Mouse (Mus musculus): ENCODE data around the gene Patj. TPM values are rescaled to one million over a fixed set of nuclear protein-coding genes. Genes with fewer than 3 reads are reported as not detected.
A peak's percentile ranks its signal among the peaks of the same experiment; 100 is the strongest.

Gene Patj
- 17.7 and 24.0 TPM in 2 replicates for total RNA-seq (2012; rRNA removed)

DNA sequence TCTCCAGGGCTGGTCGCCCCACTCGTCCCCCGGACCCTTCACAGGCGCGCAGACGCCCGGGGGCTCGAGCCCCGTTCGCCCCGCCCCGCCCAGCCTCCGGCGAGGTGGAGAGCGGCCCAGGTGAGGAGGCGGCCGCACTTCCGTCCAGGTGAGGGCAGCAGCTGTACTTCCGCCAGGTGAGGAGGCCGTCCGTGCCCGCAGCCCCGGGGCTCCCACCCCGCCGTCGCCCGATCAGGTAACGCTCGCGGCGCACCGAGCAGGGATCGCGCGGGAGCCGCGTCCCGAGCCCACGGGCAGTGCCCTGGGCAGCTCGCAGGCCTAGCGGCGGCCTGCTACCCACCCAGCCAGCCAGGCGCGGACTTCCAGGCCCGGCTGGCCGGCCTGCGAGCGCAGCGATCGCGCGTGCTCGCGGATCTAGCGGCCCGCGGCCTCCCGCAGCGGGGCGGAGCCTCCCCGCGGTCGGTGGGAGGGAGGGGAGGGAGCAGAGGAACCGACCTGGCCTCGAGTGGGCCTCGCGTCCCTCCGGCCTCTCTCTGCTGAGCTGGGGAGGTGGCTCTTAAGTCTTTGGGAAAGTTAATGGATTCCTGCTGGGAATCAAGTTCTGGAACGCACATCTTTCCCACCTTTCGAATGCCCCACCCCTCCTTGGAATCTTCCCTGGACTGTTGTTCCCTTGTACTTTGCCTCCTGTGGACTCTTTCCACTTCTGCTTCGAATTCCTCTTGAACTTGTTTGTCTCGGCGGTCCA lies at the start of gene Patj:
Patj (plus strand) TSS at position 96 of the 748 bp plus-strand sequence.
- in situ Hi-C loops (cut with MboI; ENCODE audit: low sequenced_read_pairs in 2 of 2, unreplicated experiment in 2 of 2), result no loop called here
- TF ChIP-seq ZNF384 (IDR thresholded peaks at IDR 0.05; ENCODE audit: low read depth, low read length) (no peak), ZC3H11A (IDR thresholded peaks at IDR 0.05; ENCODE audit: borderline replicate concordance, low read depth, low read length) (no peak), MAFK (IDR thresholded peaks at IDR 0.05; ENCODE audit: insufficient read depth, low read depth, low read length) (no peak), CHD2 (IDR thresholded peaks at IDR 0.05; ENCODE audit: low read depth, low read length) (no peak), HCFC1 (IDR thresholded peaks at IDR 0.05; ENCODE audit: borderline replicate concordance, insufficient read depth, low read length) (no peak)
- DNase-seq (ENCODE audit: low read depth, low spot score), result peak; percentile 60
- Histone ChIP-seq H3K27ac (ENCODE audit: insufficient read depth, low read depth, low read length, poor library complexity, severe bottlenecking) (peak within 1 kb of the TSS; percentile 45; the same call in 1 of the 2 replicates), H3K4me3 (ENCODE audit: insufficient read depth in 1 of 2, low read depth in 1 of 2, low read length in 2 of 2, poor library complexity in 1 of 2, severe bottlenecking in 1 of 2) (peak within 1 kb of the TSS; percentile 58 to 85), H3K4me1 (ENCODE audit: control insufficient read depth in 2 of 2, insufficient read depth in 2 of 2, low read length in 2 of 2, poor library complexity in 1 of 2) (no peaks in the 10 kb centered on the region), H3K9ac (ENCODE audit: insufficient read depth, low read depth, low read length, poor library complexity, severe bottlenecking) (peak within 1 kb of the TSS; percentile 86), H3K36me3 (ENCODE audit: control insufficient read depth, insufficient read depth, low read length, poor library complexity, severe bottlenecking) (no peaks in the 10 kb centered on the region), H3K9me3 (ENCODE audit: control insufficient read depth, insufficient read depth, low read depth, low read length) (no peaks in the 10 kb centered on the region)

DNA sequence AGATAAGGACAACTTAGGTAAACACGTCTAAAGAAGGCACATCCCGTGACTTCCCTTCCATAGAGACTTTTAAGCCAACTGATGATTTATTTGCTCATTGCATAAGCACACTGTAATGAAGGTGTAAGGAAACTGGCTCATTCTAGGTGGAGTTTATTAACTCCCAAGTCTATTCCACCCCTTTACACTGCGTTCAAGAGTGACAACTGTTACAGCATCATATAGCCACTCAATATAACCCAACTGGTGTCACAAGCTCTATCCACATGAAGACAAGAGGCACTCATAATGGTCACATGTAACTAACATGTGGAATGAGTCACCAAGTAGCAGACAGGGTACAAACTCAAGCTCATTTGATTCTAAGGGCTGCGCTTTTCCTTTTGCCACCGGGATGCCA lies 47.0 kb upstream of the Patj start:
- in situ Hi-C loops (cut with MboI; ENCODE audit: low sequenced_read_pairs in 2 of 2, unreplicated experiment in 2 of 2), result no loop called here
- no peak for TF ChIP-seq CHD2 (IDR thresholded peaks at IDR 0.05; ENCODE audit: low read depth, low read length)
- TF ChIP-seq HCFC1 (IDR thresholded peaks at IDR 0.05; ENCODE audit: borderline replicate concordance, insufficient read depth, low read length), result no peak
- no peak for TF ChIP-seq MAFK (IDR thresholded peaks at IDR 0.05; ENCODE audit: insufficient read depth, low read depth, low read length)
- no peak for TF ChIP-seq ZNF384 (IDR thresholded peaks at IDR 0.05; ENCODE audit: low read depth, low read length)
- TF ChIP-seq ZC3H11A (IDR thresholded peaks at IDR 0.05; ENCODE audit: borderline replicate concordance, low read depth, low read length), result no peak
- DNase-seq (ENCODE audit: low read depth, low spot score), result no peak

DNA sequence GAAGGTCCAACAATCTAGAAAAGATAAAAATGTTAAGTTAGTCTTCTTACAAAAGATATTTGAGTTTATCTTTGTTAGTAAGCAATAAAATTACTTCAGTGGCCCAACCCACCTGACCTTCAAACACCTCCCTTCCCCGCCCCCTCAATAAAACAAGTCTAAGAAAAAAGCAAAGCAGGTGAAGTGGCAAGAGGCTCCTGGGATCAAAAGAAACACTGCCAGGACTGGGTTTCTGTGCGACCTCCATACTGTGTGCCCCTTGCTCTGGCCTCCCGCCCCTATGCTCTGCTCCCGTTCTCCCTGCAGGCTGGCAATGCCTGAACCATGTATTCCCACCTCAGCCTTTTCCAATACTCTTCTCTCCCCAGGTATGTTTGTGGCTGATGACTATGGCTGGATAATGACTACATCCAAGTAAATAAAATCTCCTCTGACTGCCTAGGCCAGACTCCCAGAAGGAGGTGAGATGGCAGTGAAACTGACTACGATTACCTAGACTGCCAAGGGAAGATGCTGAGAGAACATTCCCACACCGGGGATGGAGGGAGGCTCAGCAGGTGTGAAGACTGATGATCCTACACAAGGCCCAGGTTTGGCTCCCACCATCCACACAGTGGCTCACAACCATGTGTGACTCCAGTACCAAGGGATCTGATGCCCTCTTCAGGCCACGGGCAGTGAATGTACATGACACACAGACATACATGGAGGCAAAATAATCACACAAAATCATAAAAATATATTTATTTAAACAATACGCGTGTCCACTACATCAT lies 37.4 kb upstream of the Patj start:
- Histone ChIP-seq H3K4me1 (ENCODE audit: control insufficient read depth in 2 of 2, insufficient read depth in 2 of 2, low read length in 2 of 2, poor library complexity in 1 of 2) (no peaks in the 10 kb centered on the region), H3K36me3 (ENCODE audit: control insufficient read depth, insufficient read depth, low read length, poor library complexity, severe bottlenecking) (no peaks in the 10 kb centered on the region), H3K9ac (ENCODE audit: insufficient read depth, low read depth, low read length, poor library complexity, severe bottlenecking) (no peak overlapping the region), H3K9me3 (ENCODE audit: control insufficient read depth, insufficient read depth, low read depth, low read length) (no peaks in the 10 kb centered on the region), H3K4me3 (ENCODE audit: insufficient read depth in 1 of 2, low read depth in 1 of 2, low read length in 2 of 2, poor library complexity in 1 of 2, severe bottlenecking in 1 of 2) (no peak overlapping the region), H3K27ac (ENCODE audit: insufficient read depth, low read depth, low read length, poor library complexity, severe bottlenecking) (no peak overlapping the region)
- in situ Hi-C loops (cut with MboI; ENCODE audit: low sequenced_read_pairs in 2 of 2, unreplicated experiment in 2 of 2), result no loop called here
- TF ChIP-seq CHD2 (IDR thresholded peaks at IDR 0.05; ENCODE audit: low read depth, low read length) (no peak), ZC3H11A (IDR thresholded peaks at IDR 0.05; ENCODE audit: borderline replicate concordance, low read depth, low read length) (no peak)
- no peak for DNase-seq (ENCODE audit: low read depth, low spot score)

More for the DNA sequence above, 47.0 kb upstream of the Patj start:
- no peak overlapping the region for H3K9ac ChIP-seq (ENCODE audit: insufficient read depth, low read depth, low read length, poor library complexity, severe bottlenecking)
- H3K9me3 ChIP-seq (ENCODE audit: control insufficient read depth, insufficient read depth, low read depth, low read length), result no peaks in the 10 kb centered on the region
- 0 out of 4 replicates have a peak, but pooled peaks cover 0 to 1% of the 10 kb centered on the region in 2 experiments for H3K4me1 ChIP-seq (ENCODE audit: control insufficient read depth in 2 of 2, insufficient read depth in 2 of 2, low read length in 2 of 2, poor library complexity in 1 of 2)
- H3K4me3 ChIP-seq (ENCODE audit: insufficient read depth in 1 of 2, low read depth in 1 of 2, low read length in 2 of 2, poor library complexity in 1 of 2, severe bottlenecking in 1 of 2), result no peak overlapping the region
- no peak overlapping the region for H3K27ac ChIP-seq (ENCODE audit: insufficient read depth, low read depth, low read length, poor library complexity, severe bottlenecking)
- no peaks in the 10 kb centered on the region for H3K36me3 ChIP-seq (ENCODE audit: control insufficient read depth, insufficient read depth, low read length, poor library complexity, severe bottlenecking)

DNA sequence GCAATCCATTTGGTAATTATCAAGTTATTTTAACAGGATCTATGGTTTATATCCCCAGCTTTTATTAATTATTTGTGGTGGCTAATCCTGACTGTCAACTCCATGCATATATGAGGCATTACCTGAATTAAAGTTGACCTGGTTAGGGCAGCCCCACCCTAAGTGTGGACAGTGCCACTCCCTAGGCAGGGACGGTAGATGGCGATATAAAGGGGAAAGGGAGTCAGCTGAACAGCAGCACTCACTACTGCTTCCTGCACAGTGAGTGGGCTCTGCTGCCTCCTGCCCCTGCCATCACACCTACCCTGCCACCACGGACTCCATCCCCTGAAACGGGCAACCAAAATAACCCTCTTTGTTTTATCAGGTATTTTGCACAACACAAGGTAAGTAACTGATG lies 20.2 kb upstream of the Patj start:
- H3K4me3 ChIP-seq (ENCODE audit: insufficient read depth in 1 of 2, low read depth in 1 of 2, low read length in 2 of 2, poor library complexity in 1 of 2, severe bottlenecking in 1 of 2), result no peak overlapping the region
- no peak for DNase-seq (ENCODE audit: low read depth, low spot score)
- no peaks in the 10 kb centered on the region for H3K4me1 ChIP-seq (ENCODE audit: control insufficient read depth in 2 of 2, insufficient read depth in 2 of 2, low read length in 2 of 2, poor library complexity in 1 of 2)
- no peaks in the 10 kb centered on the region for H3K9me3 ChIP-seq (ENCODE audit: control insufficient read depth, insufficient read depth, low read depth, low read length)
- in situ Hi-C loops (cut with MboI; ENCODE audit: low sequenced_read_pairs in 2 of 2, unreplicated experiment in 2 of 2), result no loop called here
- no peak overlapping the region for H3K9ac ChIP-seq (ENCODE audit: insufficient read depth, low read depth, low read length, poor library complexity, severe bottlenecking)
- no peaks in the 10 kb centered on the region for H3K36me3 ChIP-seq (ENCODE audit: control insufficient read depth, insufficient read depth, low read length, poor library complexity, severe bottlenecking)
- no peak overlapping the region for H3K27ac ChIP-seq (ENCODE audit: insufficient read depth, low read depth, low read length, poor library complexity, severe bottlenecking)
- TF ChIP-seq ZNF384 (IDR thresholded peaks at IDR 0.05; ENCODE audit: low read depth, low read length) (no peak), ZC3H11A (IDR thresholded peaks at IDR 0.05; ENCODE audit: borderline replicate concordance, low read depth, low read length) (no peak), MAFK (IDR thresholded peaks at IDR 0.05; ENCODE audit: insufficient read depth, low read depth, low read length) (no peak), CHD2 (IDR thresholded peaks at IDR 0.05; ENCODE audit: low read depth, low read length) (no peak), HCFC1 (IDR thresholded peaks at IDR 0.05; ENCODE audit: borderline replicate concordance, insufficient read depth, low read length) (no peak)
